Mouse (Mus musculus): Measurements from ENCODE around the gene Tppp. TPM values are rescaled to one million over a fixed set of nuclear protein-coding genes. Genes with fewer than 3 reads are reported as not detected.
A peak's percentile ranks its signal among the peaks of the same experiment; 100 is the strongest.
"Not testable (repeated sequence)": the region's sequence is repeated elsewhere in the genome, so short reads cannot be mapped to it uniquely, and the experiment has no call there.

Tppp gene
- polyA plus RNA-seq, 1 experiment from 2014 or later: 1.8 TPM

- no peak for ATAC-seq (ENCODE audit: insufficient number of reproducible peaks, insufficient read depth, low FRiP score, low read depth)
- H3K27ac ChIP-seq (ENCODE audit: low read length): no peak overlapping the region
- 76% methylated on average over 2 of the region's 2 CpGs for WGBS
Measured at GRCm38 (mm10) chr13:73990761-73991160, 18.4 kb upstream of the Tppp start.

GRCm38 (mm10) chr13:73991267-73991666 is 17.9 kb upstream of the Tppp start:
- H3K27me3 ChIP-seq (ENCODE audit: control insufficient read depth, insufficient read depth, low read length): no peaks in the 10 kb centered on the region
- no peak for ATAC-seq (ENCODE audit: insufficient number of reproducible peaks, insufficient read depth, low FRiP score, low read depth)
- H3K4me3 ChIP-seq (ENCODE audit: low read depth, low read length): no peak overlapping the region
- no peak overlapping the region for H3K4me2 ChIP-seq (replicated peaks; ENCODE audit: low read depth, low read length)
- H3K4me1 ChIP-seq (ENCODE audit: control insufficient read depth, insufficient read depth, low read length): no peaks in the 10 kb centered on the region
- H3K9ac ChIP-seq (replicated peaks; ENCODE audit: low read depth, low read length): no peak overlapping the region
- H3K36me3 ChIP-seq (ENCODE audit: control insufficient read depth, insufficient read depth, low read length): no peaks in the 10 kb centered on the region
- no peak overlapping the region for H3K27ac ChIP-seq (ENCODE audit: low read length)
- no peaks in the 10 kb centered on the region for H3K9me3 ChIP-seq (ENCODE audit: control insufficient read depth, low read depth, low read length)
- 75% methylated on average over 5 of the region's 5 CpGs for WGBS

More at GRCm38 (mm10) chr13:73990761-73991160, 18.4 kb upstream of the Tppp start:
- no peaks in the 10 kb centered on the region for H3K4me1 ChIP-seq (ENCODE audit: control insufficient read depth, insufficient read depth, low read length)
- H3K4me2 ChIP-seq (replicated peaks; ENCODE audit: low read depth, low read length): no peak overlapping the region
- no peak overlapping the region for H3K9ac ChIP-seq (replicated peaks; ENCODE audit: low read depth, low read length)
- no peaks in the 10 kb centered on the region for H3K36me3 ChIP-seq (ENCODE audit: control insufficient read depth, insufficient read depth, low read length)
- H3K9me3 ChIP-seq (ENCODE audit: control insufficient read depth, low read depth, low read length): no peaks in the 10 kb centered on the region
- no peak overlapping the region for H3K4me3 ChIP-seq (ENCODE audit: low read depth, low read length)
- H3K27me3 ChIP-seq (ENCODE audit: control insufficient read depth, insufficient read depth, low read length): no peaks in the 10 kb centered on the region

- Histone ChIP-seq H3K27ac (ENCODE audit: low read length) (no peak overlapping the region), H3K9me3 (ENCODE audit: control insufficient read depth, low read depth, low read length) (no peaks in the 10 kb centered on the region), H3K27me3 (ENCODE audit: control insufficient read depth, insufficient read depth, low read length) (no peaks in the 10 kb centered on the region), H3K4me1 (ENCODE audit: control insufficient read depth, insufficient read depth, low read length) (no peaks in the 10 kb centered on the region), H3K4me3 (ENCODE audit: low read depth, low read length) (no peak overlapping the region), H3K36me3 (ENCODE audit: control insufficient read depth, insufficient read depth, low read length) (no peaks in the 10 kb centered on the region), H3K4me2 (replicated peaks; ENCODE audit: low read depth, low read length) (no peak overlapping the region), H3K9ac (replicated peaks; ENCODE audit: low read depth, low read length) (no peak overlapping the region)
- 78% methylated on average over 4 of the region's 4 CpGs for WGBS
- no peak for ATAC-seq (ENCODE audit: insufficient number of reproducible peaks, insufficient read depth, low FRiP score, low read depth)
Measured at GRCm38 (mm10) chr13:73996456-73996855, 12.8 kb upstream of the Tppp start.

- no peaks in the 10 kb centered on the region for H3K36me3 ChIP-seq (ENCODE audit: control insufficient read depth, insufficient read depth, low read length)
- H3K4me2 ChIP-seq (replicated peaks; ENCODE audit: low read depth, low read length): no peak overlapping the region
- no peaks in the 10 kb centered on the region for H3K27me3 ChIP-seq (ENCODE audit: control insufficient read depth, insufficient read depth, low read length)
- no peak overlapping the region for H3K9ac ChIP-seq (replicated peaks; ENCODE audit: low read depth, low read length)
- no peak for ATAC-seq (ENCODE audit: insufficient number of reproducible peaks, insufficient read depth, low FRiP score, low read depth)
- H3K4me3 ChIP-seq (ENCODE audit: low read depth, low read length): no peak overlapping the region
- no peak overlapping the region for H3K27ac ChIP-seq (ENCODE audit: low read length)
- no peaks in the 10 kb centered on the region for H3K4me1 ChIP-seq (ENCODE audit: control insufficient read depth, insufficient read depth, low read length)
- H3K9me3 ChIP-seq (ENCODE audit: control insufficient read depth, low read depth, low read length): no peaks in the 10 kb centered on the region
Measured at GRCm38 (mm10) chr13:74000519-74000918, 8.7 kb upstream of the Tppp start.

- no peaks in the 10 kb centered on the region for H3K9me3 ChIP-seq (ENCODE audit: control insufficient read depth, low read depth, low read length)
- H3K27ac ChIP-seq (ENCODE audit: low read length): no peak overlapping the region
- ATAC-seq (ENCODE audit: insufficient number of reproducible peaks, insufficient read depth, low FRiP score, low read depth): no peak
- 80% methylated on average over 6 of the region's 6 CpGs for WGBS
- no peak overlapping the region for H3K9ac ChIP-seq (replicated peaks; ENCODE audit: low read depth, low read length)
- H3K4me1 ChIP-seq (ENCODE audit: control insufficient read depth, insufficient read depth, low read length): no peaks in the 10 kb centered on the region
- no peaks in the 10 kb centered on the region for H3K36me3 ChIP-seq (ENCODE audit: control insufficient read depth, insufficient read depth, low read length)
- no peak overlapping the region for H3K4me2 ChIP-seq (replicated peaks; ENCODE audit: low read depth, low read length)
- H3K27me3 ChIP-seq (ENCODE audit: control insufficient read depth, insufficient read depth, low read length): no peaks in the 10 kb centered on the region
- H3K4me3 ChIP-seq (ENCODE audit: low read depth, low read length): no peak overlapping the region
Measured at GRCm38 (mm10) chr13:74000961-74001360, 8.2 kb upstream of the Tppp start.

- WGBS: 52% methylated on average over 4 of the region's 4 CpGs
- H3K27ac ChIP-seq (ENCODE audit: low read length): no peak overlapping the region
- H3K36me3 ChIP-seq (ENCODE audit: control insufficient read depth, insufficient read depth, low read length): no peaks in the 10 kb centered on the region
- no peak overlapping the region for H3K4me2 ChIP-seq (replicated peaks; ENCODE audit: low read depth, low read length)
- no peaks in the 10 kb centered on the region for H3K9me3 ChIP-seq (ENCODE audit: control insufficient read depth, low read depth, low read length)
- H3K27me3 ChIP-seq (ENCODE audit: control insufficient read depth, insufficient read depth, low read length): no peaks in the 10 kb centered on the region
- no peak overlapping the region for H3K4me3 ChIP-seq (ENCODE audit: low read depth, low read length)
- H3K4me1 ChIP-seq (ENCODE audit: control insufficient read depth, insufficient read depth, low read length): no peaks in the 10 kb centered on the region
- H3K9ac ChIP-seq (replicated peaks; ENCODE audit: low read depth, low read length): no peak overlapping the region
- ATAC-seq (ENCODE audit: insufficient number of reproducible peaks, insufficient read depth, low FRiP score, low read depth): no peak
Measured at GRCm38 (mm10) chr13:74001492-74001891, 7.7 kb upstream of the Tppp start.

GRCm38 (mm10) chr13:74006881-74007280 is 2.3 kb upstream of the Tppp start:
- not testable (repeated sequence) for H3K27ac ChIP-seq (ENCODE audit: low read length); H3K4me1 ChIP-seq (ENCODE audit: control insufficient read depth, insufficient read depth, low read length); H3K9me3 ChIP-seq (ENCODE audit: control insufficient read depth, low read depth, low read length); H3K36me3 ChIP-seq (ENCODE audit: control insufficient read depth, insufficient read depth, low read length); H3K4me3 ChIP-seq (ENCODE audit: low read depth, low read length); H3K9ac ChIP-seq (replicated peaks; ENCODE audit: low read depth, low read length); ATAC-seq (ENCODE audit: insufficient number of reproducible peaks, insufficient read depth, low FRiP score, low read depth); H3K27me3 ChIP-seq (ENCODE audit: control insufficient read depth, insufficient read depth, low read length); H3K4me2 ChIP-seq (replicated peaks; ENCODE audit: low read depth, low read length)
- 90% methylated on average over 4 of the region's 4 CpGs for WGBS

- ATAC-seq (ENCODE audit: insufficient number of reproducible peaks, insufficient read depth, low FRiP score, low read depth); H3K27me3 ChIP-seq (ENCODE audit: control insufficient read depth, insufficient read depth, low read length); H3K9ac ChIP-seq (replicated peaks; ENCODE audit: low read depth, low read length); H3K4me2 ChIP-seq (replicated peaks; ENCODE audit: low read depth, low read length); H3K4me1 ChIP-seq (ENCODE audit: control insufficient read depth, insufficient read depth, low read length); H3K27ac ChIP-seq (ENCODE audit: low read length); H3K9me3 ChIP-seq (ENCODE audit: control insufficient read depth, low read depth, low read length); H3K36me3 ChIP-seq (ENCODE audit: control insufficient read depth, insufficient read depth, low read length); H3K4me3 ChIP-seq (ENCODE audit: low read depth, low read length): not testable (repeated sequence)
- 72% methylated on average over 2 of the region's 2 CpGs for WGBS
Measured at GRCm38 (mm10) chr13:74008216-74008615, 991 bp upstream of the Tppp start.

- H3K27ac ChIP-seq (ENCODE audit: low read length): no peak overlapping the region
- 0 out of 2 replicates have a peak, but pooled peaks cover 6% of the 10 kb centered on the region for H3K27me3 ChIP-seq (ENCODE audit: control insufficient read depth, insufficient read depth, low read length)
Measured at GRCm38 (mm10) chr13:74009791-74010614, 796 bp downstream of the Tppp start.

More at GRCm38 (mm10) chr13:74009791-74010614, 796 bp downstream of the Tppp start:
- Histone ChIP-seq H3K9me3 (ENCODE audit: control insufficient read depth, low read depth, low read length) (no peaks in the 10 kb centered on the region), H3K9ac (replicated peaks; ENCODE audit: low read depth, low read length) (no peak overlapping the region), H3K4me2 (replicated peaks; ENCODE audit: low read depth, low read length) (peak overlapping the region; percentile 100), H3K36me3 (ENCODE audit: control insufficient read depth, insufficient read depth, low read length) (no peaks in the 10 kb centered on the region), H3K4me1 (ENCODE audit: control insufficient read depth, insufficient read depth, low read length) (0 out of 2 replicates have a peak, but pooled peaks cover 2% of the 10 kb centered on the region), H3K4me3 (ENCODE audit: low read depth, low read length) (peak overlapping the region; percentile 48)
- WGBS: 1% methylated on average over 55 of the region's 55 CpGs
- no peak for ATAC-seq (ENCODE audit: insufficient number of reproducible peaks, insufficient read depth, low FRiP score, low read depth)
